Mouse (Mus musculus): Measurements from ENCODE around the gene Cntnap2. TPM values are rescaled to one million over a fixed set of nuclear protein-coding genes. Genes with fewer than 3 reads are reported as not detected.

Cntnap2 gene
- total and polyA plus RNA-seq, 2 experiments from 2014 or later, result 0.04 to 1.4 TPM

DNA sequence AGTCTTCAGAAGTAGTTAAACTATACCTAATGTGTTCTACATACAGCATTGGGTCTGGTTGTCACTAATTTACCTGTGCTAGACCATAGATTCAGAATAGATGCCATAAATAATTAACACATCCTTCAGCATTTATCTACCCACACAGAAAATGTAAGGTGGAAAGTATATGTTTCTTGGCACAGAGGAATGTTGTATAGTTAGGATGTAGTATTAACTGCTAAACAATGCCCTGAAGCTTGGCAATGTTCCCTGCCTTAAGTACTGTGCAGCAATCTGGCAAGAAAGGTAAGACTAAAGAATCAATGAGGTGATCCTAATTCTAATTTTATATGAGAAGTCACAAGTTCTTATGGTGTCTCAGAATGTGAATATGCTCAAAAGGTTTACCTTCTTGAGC lies 529.9 kb downstream of the Cntnap2 start:
- no peaks in the 10 kb centered on the region for H3K27me3 ChIP-seq (ENCODE audit: control insufficient read depth, insufficient read depth, low read length)
- no peak for DNase-seq (ENCODE audit: low spot score)
- no peaks in the 10 kb centered on the region for H3K9me3 ChIP-seq (replicated peaks; ENCODE audit: control insufficient read depth, low read length)
- no peak overlapping the region for H3K27ac ChIP-seq (ENCODE audit: low read depth)
- H3K36me3 ChIP-seq (replicated peaks; ENCODE audit: control insufficient read depth, insufficient read depth, low read length), result no peaks in the 10 kb centered on the region
- no peak overlapping the region for H3K4me3 ChIP-seq (ENCODE audit: low read depth, low read length)
- H3K4me1 ChIP-seq (ENCODE audit: control insufficient read depth, insufficient read depth), result no peaks in the 10 kb centered on the region
- TF ChIP-seq EP300 (IDR thresholded peaks at IDR 0.05; ENCODE audit: low read depth), result no peak
- TF ChIP-seq CTCF (IDR thresholded peaks at IDR 0.05; ENCODE audit: low read depth), result no peak
- H3K9ac ChIP-seq (replicated peaks; ENCODE audit: low read depth, low read length), result no peak overlapping the region
- ATAC-seq (ENCODE audit: insufficient read depth, low read depth), result no peak
- no peak overlapping the region for H3K4me2 ChIP-seq (ENCODE audit: low read depth, low read length)

DNA sequence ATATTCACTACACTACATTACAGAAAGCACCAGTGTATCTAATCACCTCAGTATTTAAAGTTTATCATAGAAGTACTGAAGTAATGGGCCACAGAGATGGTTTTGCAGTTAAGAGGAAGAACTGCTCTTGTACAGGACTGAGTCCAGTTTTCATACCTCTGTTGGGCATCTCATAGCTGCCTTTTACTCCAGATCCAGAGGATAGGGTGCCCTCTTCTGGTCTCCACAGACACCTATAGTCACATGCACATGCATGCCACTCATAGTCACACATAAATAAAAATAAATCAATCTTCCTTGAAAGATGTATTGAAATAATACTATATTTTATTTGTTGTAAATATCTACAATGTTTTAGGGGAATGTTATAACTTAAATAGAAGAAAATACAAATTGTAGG lies 587.9 kb downstream of the Cntnap2 start:
- Histone ChIP-seq H3K9ac (replicated peaks; ENCODE audit: low read depth, low read length) (no peak overlapping the region), H3K27ac (ENCODE audit: low read depth) (no peak overlapping the region), H3K4me2 (ENCODE audit: low read depth, low read length) (no peak overlapping the region), H3K27me3 (ENCODE audit: control insufficient read depth, insufficient read depth, low read length) (no peaks in the 10 kb centered on the region), H3K4me1 (ENCODE audit: control insufficient read depth, insufficient read depth) (no peaks in the 10 kb centered on the region), H3K36me3 (replicated peaks; ENCODE audit: control insufficient read depth, insufficient read depth, low read length) (no peaks in the 10 kb centered on the region), H3K4me3 (ENCODE audit: low read depth, low read length) (no peak overlapping the region), H3K9me3 (replicated peaks; ENCODE audit: control insufficient read depth, low read length) (0 out of 2 replicates have a peak, but pooled peaks cover 3% of the 10 kb centered on the region)
- DNase-seq (ENCODE audit: low spot score), result no peak
- ATAC-seq (ENCODE audit: insufficient read depth, low read depth), result no peak
- TF ChIP-seq EP300 (IDR thresholded peaks at IDR 0.05; ENCODE audit: low read depth) (no peak), CTCF (IDR thresholded peaks at IDR 0.05; ENCODE audit: low read depth) (no peak)

DNA sequence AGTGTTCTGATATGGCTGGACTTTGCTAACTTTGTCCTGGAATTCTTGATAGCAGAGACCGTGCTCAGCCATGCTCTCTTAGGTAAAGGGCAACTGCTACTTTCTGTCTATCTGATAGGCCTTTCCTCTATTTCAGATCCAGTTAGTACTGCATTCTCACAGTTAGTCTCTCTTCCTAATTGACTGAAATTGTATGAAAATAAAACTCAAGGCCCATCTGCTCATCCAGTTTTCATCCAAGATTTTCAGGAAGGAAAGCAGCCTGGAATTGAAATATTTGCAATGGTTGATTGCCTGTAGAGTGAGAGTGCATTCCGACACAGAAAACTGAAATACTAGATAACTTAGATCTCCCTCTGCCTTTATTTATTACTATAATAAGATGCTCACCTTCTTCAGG lies 589.3 kb downstream of the Cntnap2 start:
- Histone ChIP-seq H3K27ac (ENCODE audit: low read depth) (no peak overlapping the region), H3K27me3 (ENCODE audit: control insufficient read depth, insufficient read depth, low read length) (no peaks in the 10 kb centered on the region), H3K36me3 (replicated peaks; ENCODE audit: control insufficient read depth, insufficient read depth, low read length) (no peaks in the 10 kb centered on the region), H3K9me3 (replicated peaks; ENCODE audit: control insufficient read depth, low read length) (0 out of 2 replicates have a peak, but pooled peaks cover 3% of the 10 kb centered on the region), H3K4me2 (ENCODE audit: low read depth, low read length) (no peak overlapping the region), H3K4me1 (ENCODE audit: control insufficient read depth, insufficient read depth) (no peaks in the 10 kb centered on the region), H3K9ac (replicated peaks; ENCODE audit: low read depth, low read length) (no peak overlapping the region), H3K4me3 (ENCODE audit: low read depth, low read length) (no peak overlapping the region)
- no peak for TF ChIP-seq CTCF (IDR thresholded peaks at IDR 0.05; ENCODE audit: low read depth)
- TF ChIP-seq EP300 (IDR thresholded peaks at IDR 0.05; ENCODE audit: low read depth), result no peak
- DNase-seq (ENCODE audit: low spot score) (no peak), ATAC-seq (ENCODE audit: insufficient read depth, low read depth) (no peak)
- 60% methylated on average over 2 of the region's 2 CpGs for WGBS

DNA sequence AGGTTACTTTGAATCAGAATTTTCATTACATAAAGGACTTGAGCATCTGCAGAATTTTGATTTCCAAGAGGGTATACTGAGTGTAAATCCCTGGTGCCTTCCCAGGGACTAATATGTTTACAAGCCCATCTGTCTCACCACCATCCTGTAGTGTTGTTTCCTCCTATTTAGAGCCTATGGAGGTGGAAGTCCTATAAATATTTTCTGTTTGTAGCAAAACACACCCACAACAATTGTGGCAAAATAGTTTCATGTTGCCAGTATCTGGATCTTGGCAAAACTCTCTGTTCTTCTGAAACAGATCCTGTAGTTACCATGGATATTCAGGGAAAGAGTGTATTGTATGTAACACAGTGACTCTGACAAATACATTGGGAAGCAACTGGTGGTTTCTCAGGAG lies 641.1 kb downstream of the Cntnap2 start:
- DNase-seq (ENCODE audit: low spot score), result no peak
- Histone ChIP-seq H3K4me1 (ENCODE audit: control insufficient read depth, insufficient read depth) (no peaks in the 10 kb centered on the region), H3K9ac (replicated peaks; ENCODE audit: low read depth, low read length) (no peak overlapping the region), H3K4me3 (ENCODE audit: low read depth, low read length) (no peak overlapping the region), H3K27me3 (ENCODE audit: control insufficient read depth, insufficient read depth, low read length) (no peaks in the 10 kb centered on the region), H3K9me3 (replicated peaks; ENCODE audit: control insufficient read depth, low read length) (no peaks in the 10 kb centered on the region), H3K36me3 (replicated peaks; ENCODE audit: control insufficient read depth, insufficient read depth, low read length) (no peaks in the 10 kb centered on the region), H3K4me2 (ENCODE audit: low read depth, low read length) (no peak overlapping the region), H3K27ac (ENCODE audit: low read depth) (no peak overlapping the region)
- ATAC-seq (ENCODE audit: insufficient read depth, low read depth), result no peak
- no peak for TF ChIP-seq EP300 (IDR thresholded peaks at IDR 0.05; ENCODE audit: low read depth)
- TF ChIP-seq CTCF (IDR thresholded peaks at IDR 0.05; ENCODE audit: low read depth), result no peak

DNA sequence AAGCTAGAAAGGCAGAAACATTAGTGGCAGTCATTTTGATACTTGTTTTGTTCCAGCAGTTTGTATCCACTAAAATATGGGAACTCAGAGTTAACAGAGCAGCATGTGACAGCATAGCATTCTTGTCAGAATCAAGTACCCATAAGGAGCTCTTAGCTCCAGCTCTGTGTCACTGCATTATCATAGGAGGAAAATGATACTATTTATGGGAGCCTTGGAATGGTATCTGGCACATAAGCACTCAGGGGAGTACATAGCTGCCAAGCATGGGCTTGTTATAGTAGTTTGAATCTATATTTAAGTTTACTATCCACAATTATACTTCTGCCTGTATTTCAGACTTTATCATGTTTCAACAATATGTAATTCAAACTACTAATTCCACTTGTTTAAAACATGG lies 732.5 kb downstream of the Cntnap2 start:
- ATAC-seq (ENCODE audit: insufficient read depth, low read depth) (peak; percentile 75), DNase-seq (ENCODE audit: low spot score) (peak; percentile 62)
- H3K27ac ChIP-seq (ENCODE audit: low read depth), result peak overlapping the region; percentile 67

DNA sequence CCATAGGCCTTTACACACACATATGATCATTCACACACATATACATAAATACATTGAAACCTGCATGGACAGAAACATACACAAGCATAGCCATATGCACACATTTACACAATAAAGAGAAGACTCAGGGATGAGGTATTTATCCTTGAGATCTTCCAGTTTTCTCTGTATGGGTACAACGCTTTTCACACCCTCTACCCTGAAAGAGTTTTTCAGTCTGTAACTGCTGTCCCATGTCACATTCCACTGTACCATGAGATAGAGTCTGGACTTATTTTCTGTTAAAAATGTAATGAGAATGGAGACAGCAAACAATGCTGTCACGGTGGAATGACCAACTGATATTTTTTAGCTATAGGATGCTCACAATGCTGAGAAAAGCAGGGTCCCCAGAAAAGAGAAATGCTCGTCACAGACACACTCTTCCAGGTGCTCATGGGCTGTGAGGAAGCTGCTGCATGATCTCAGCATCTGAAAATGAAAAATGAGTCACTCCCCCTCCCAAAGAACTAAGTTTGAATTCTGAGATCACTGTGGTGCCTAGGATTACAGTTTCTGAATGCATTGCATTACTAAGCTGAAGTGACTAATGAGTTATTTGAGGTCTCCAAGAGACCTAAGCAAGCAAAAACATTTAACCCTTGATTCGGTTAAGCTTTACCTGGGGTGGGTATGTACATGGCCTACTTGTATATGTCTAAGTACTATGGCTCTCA lies 782.6 kb downstream of the Cntnap2 start:
- TF ChIP-seq CTCF (IDR thresholded peaks at IDR 0.05; ENCODE audit: low read depth) (no peak), EP300 (IDR thresholded peaks at IDR 0.05; ENCODE audit: low read depth) (no peak)
- ATAC-seq (ENCODE audit: insufficient read depth, low read depth) (no peak), DNase-seq (ENCODE audit: low spot score) (no peak)
- WGBS, result 65% methylated on average over 4 of the region's 4 CpGs
- H3K27ac ChIP-seq (ENCODE audit: low read depth), result no peak overlapping the region
- H3K4me3 ChIP-seq (ENCODE audit: low read depth, low read length), result no peak overlapping the region
- no peaks in the 10 kb centered on the region for H3K9me3 ChIP-seq (replicated peaks; ENCODE audit: control insufficient read depth, low read length)
- H3K27me3 ChIP-seq (ENCODE audit: control insufficient read depth, insufficient read depth, low read length), result no peaks in the 10 kb centered on the region
- no peaks in the 10 kb centered on the region for H3K4me1 ChIP-seq (ENCODE audit: control insufficient read depth, insufficient read depth)
- H3K9ac ChIP-seq (replicated peaks; ENCODE audit: low read depth, low read length), result no peak overlapping the region
- H3K4me2 ChIP-seq (ENCODE audit: low read depth, low read length), result no peak overlapping the region
- no peaks in the 10 kb centered on the region for H3K36me3 ChIP-seq (replicated peaks; ENCODE audit: control insufficient read depth, insufficient read depth, low read length)

More for the DNA sequence above, 732.5 kb downstream of the Cntnap2 start:
- H3K9me3 ChIP-seq (replicated peaks; ENCODE audit: control insufficient read depth, low read length), result no peaks in the 10 kb centered on the region
- H3K4me3 ChIP-seq (ENCODE audit: low read depth, low read length), result no peak overlapping the region
- H3K4me2 ChIP-seq (ENCODE audit: low read depth, low read length), result no peak overlapping the region
- TF ChIP-seq EP300 (IDR thresholded peaks at IDR 0.05; ENCODE audit: low read depth), result 0 out of 2 replicates have a peak, but pooled peaks have one; percentile 20
- TF ChIP-seq CTCF (IDR thresholded peaks at IDR 0.05; ENCODE audit: low read depth), result no peak
- H3K27me3 ChIP-seq (ENCODE audit: control insufficient read depth, insufficient read depth, low read length), result no peaks in the 10 kb centered on the region
- no peaks in the 10 kb centered on the region for H3K36me3 ChIP-seq (replicated peaks; ENCODE audit: control insufficient read depth, insufficient read depth, low read length)
- H3K4me1 ChIP-seq (ENCODE audit: control insufficient read depth, insufficient read depth), result no peaks in the 10 kb centered on the region; the same call in 1 of the 2 replicates
- H3K9ac ChIP-seq (replicated peaks; ENCODE audit: low read depth, low read length), result no peak overlapping the region
